Mouse (Mus musculus) hindbrain, embryonic 10.5 days (tissue): ENCODE measurements around the gene Tcf19. TPM values are rescaled to one million over a fixed set of nuclear protein-coding genes. Genes with fewer than 3 reads are reported as not detected.
"Not testable (repeated sequence)": the region's sequence is repeated elsewhere in the genome, so short reads cannot be mapped to it uniquely, and the experiment has no call there.

Experiments used
- DNase-seq: peaks from one replicate; pipeline ENCODE4 v3.0.0-alpha.2; 2017; ENCODE audit warnings: low spot score
- H3K27ac ChIP-seq: fragments of 300-500 bp; sonication (generic); 2 replicates; pipeline ENCODE4 v1.5.1; 2016; ENCODE audit warnings: mild to moderate bottlenecking, moderate library complexity
- H3K27me3 ChIP-seq: fragments of 300-500 bp; sonication (generic); 2 replicates; pipeline ENCODE4 v1.6.1; 2016; ENCODE audit warnings: mild to moderate bottlenecking; ENCODE audit not compliant: poor library complexity, insufficient read depth, severe bottlenecking
- H3K36me3 ChIP-seq: fragments of 300-500 bp; sonication (generic); 2 replicates; pipeline ENCODE4 v1.6.1; 2016; ENCODE audit warnings: mild to moderate bottlenecking, moderate library complexity
- H3K4me1 ChIP-seq: fragments of 300-500 bp; sonication (generic); replicated peaks from 2 replicates; pipeline ENCODE4 v1.6.1; 2016; ENCODE audit warnings: mild to moderate bottlenecking
- H3K4me3 ChIP-seq: fragments of 300-500 bp; sonication (generic); 2 replicates; pipeline ENCODE4 v1.5.1; 2016; ENCODE audit warnings: mild to moderate bottlenecking, moderate library complexity
- H3K9me3 ChIP-seq: fragments of 300-500 bp; sonication (generic); 2 replicates; pipeline ENCODE4 v1.6.1; 2016; ENCODE audit warnings: mild to moderate bottlenecking, moderate library complexity
- WGBS: fragments of 180-500 bp; shearing (Covaris S2); methylation state at CpG from one replicate; pipeline ENCODE4 v1.1.7; 2016; 5-methylcytosine and 5-hydroxymethylcytosine counted together
- polyA plus RNA-seq: library from polyadenylated mRNA; unstranded; fragments of >200 nt; fragmentation: Nextera tagmentation; extraction: Ambion mirVana; gene quantifications from 2 replicates; pipeline ENCODE4 v1.2.1, GENCODE M21; 2016

Tcf19 gene
- polyA plus RNA-seq, 1 experiment from 2014 or later: 54.5 TPM

GRCm38 (mm10) chr17:35502762-35503161 lies 13.9 kb downstream of the Tcf19 start:
- H3K27ac ChIP-seq: no peak overlapping the region
- WGBS: 36% methylated on average over 5 of the region's 5 CpGs
- DNase-seq: no peak

GRCm38 (mm10) chr17:35502226-35502625 lies 14.4 kb downstream of the Tcf19 start:
- Histone ChIP-seq H3K4me3 (no peak overlapping the region), H3K36me3 (no peaks in the 10 kb centered on the region), H3K4me1 (peaks cover 29% of the 10 kb centered on the region), H3K9me3 (no peaks in the 10 kb centered on the region), H3K27me3 (peaks cover 49% of the 10 kb centered on the region), H3K27ac (no peak overlapping the region)
- 1% methylated on average over 6 of the region's 6 CpGs for WGBS
- DNase-seq: peak; percentile 22

More at GRCm38 (mm10) chr17:35502762-35503161, 13.9 kb downstream of the Tcf19 start:
- Histone ChIP-seq H3K36me3 (no peaks in the 10 kb centered on the region), H3K9me3 (no peaks in the 10 kb centered on the region), H3K27me3 (peaks cover 55% of the 10 kb centered on the region), H3K4me3 (no peak overlapping the region), H3K4me1 (peaks cover 29% of the 10 kb centered on the region)

GRCm38 (mm10) chr17:35497124-35497523 lies 19.5 kb downstream of the Tcf19 start:
- Histone ChIP-seq H3K4me1 (peaks cover 3% of the 10 kb centered on the region), H3K27me3 (peaks cover 4% of the 10 kb centered on the region; the same call in 1 of the 2 replicates), H3K4me3 (no peak overlapping the region), H3K9me3 (no peaks in the 10 kb centered on the region), H3K36me3 (no peaks in the 10 kb centered on the region), H3K27ac (no peak overlapping the region)
- no peak for DNase-seq
- 93% methylated on average over 7 of the region's 7 CpGs for WGBS

- H3K27ac ChIP-seq: 0 out of 2 replicates have a peak overlapping the region, but pooled peaks have one; percentile 16
- no peaks in the 10 kb centered on the region for H3K9me3 ChIP-seq
- 60% methylated on average over 5 of the region's 5 CpGs for WGBS
- H3K36me3 ChIP-seq: no peaks in the 10 kb centered on the region
- no peaks in the 10 kb centered on the region; the same call in 1 of the 2 replicates for H3K27me3 ChIP-seq
- DNase-seq: no peak
- H3K4me3 ChIP-seq: no peak overlapping the region
- H3K4me1 ChIP-seq: peaks cover 5% of the 10 kb centered on the region
Measured at GRCm38 (mm10) chr17:35490320-35490719, 26.3 kb downstream of the Tcf19 start.

- H3K27ac ChIP-seq: no peak overlapping the region
- 91% methylated on average over 2 of the region's 2 CpGs for WGBS
- DNase-seq: no peak
Measured at GRCm38 (mm10) chr17:35488041-35488440, 28.6 kb downstream of the Tcf19 start.

GRCm38 (mm10) chr17:35486726-35487125 lies 29.9 kb downstream of the Tcf19 start:
- Histone ChIP-seq H3K36me3 (no peaks in the 10 kb centered on the region), H3K4me3 (no peak overlapping the region), H3K4me1 (peaks cover 5% of the 10 kb centered on the region), H3K9me3 (no peaks in the 10 kb centered on the region), H3K27me3 (no peaks in the 10 kb centered on the region; the same call in 1 of the 2 replicates), H3K27ac (no peak overlapping the region)
- no peak for DNase-seq
- WGBS: 58% methylated on average over 10 of the region's 10 CpGs

More at GRCm38 (mm10) chr17:35488041-35488440, 28.6 kb downstream of the Tcf19 start:
- Histone ChIP-seq H3K9me3 (no peaks in the 10 kb centered on the region), H3K4me1 (peaks cover 5% of the 10 kb centered on the region), H3K27me3 (no peaks in the 10 kb centered on the region; the same call in 1 of the 2 replicates), H3K4me3 (no peak overlapping the region), H3K36me3 (no peaks in the 10 kb centered on the region)

GRCm38 (mm10) chr17:35485702-35486101 lies 30.9 kb downstream of the Tcf19 start:
- Histone ChIP-seq H3K27me3 (no peaks in the 10 kb centered on the region; the same call in 1 of the 2 replicates), H3K27ac (no peak overlapping the region), H3K4me1 (peaks cover 5% of the 10 kb centered on the region), H3K4me3 (no peak overlapping the region), H3K36me3 (no peaks in the 10 kb centered on the region), H3K9me3 (no peaks in the 10 kb centered on the region)
- no peak for DNase-seq
- 28% methylated on average over 4 of the region's 4 CpGs for WGBS

- no peak overlapping the region for H3K27ac ChIP-seq
- no peak overlapping the region for H3K4me3 ChIP-seq
- no peaks in the 10 kb centered on the region; the same call in 1 of the 2 replicates for H3K4me1 ChIP-seq
- 1% methylated on average over 9 of the region's 9 CpGs for WGBS
- H3K36me3 ChIP-seq: no peaks in the 10 kb centered on the region
- no peaks in the 10 kb centered on the region for H3K9me3 ChIP-seq
- no peaks in the 10 kb centered on the region; the same call in 1 of the 2 replicates for H3K27me3 ChIP-seq
- peak; percentile 56 for DNase-seq
Measured at GRCm38 (mm10) chr17:35484066-35484465, 32.6 kb downstream of the Tcf19 start.

- Histone ChIP-seq H3K9me3 (no peaks in the 10 kb centered on the region), H3K36me3 (no peaks in the 10 kb centered on the region), H3K27me3 (peaks cover 54% of the 10 kb centered on the region), H3K4me1 (peaks cover 13% of the 10 kb centered on the region), H3K4me3 (peak within 1 kb of the TSS; percentile 55), H3K27ac (peak within 1 kb of the TSS; percentile 25; the same call in 1 of the 2 replicates)
- 2% methylated on average over 79 of the region's 80 CpGs for WGBS
- peak; percentile 28 for DNase-seq
Measured at GRCm38 (mm10) chr17:35469842-35470751, 46.5 kb downstream of the Tcf19 start, which contains the start of gene H2-Q10. Gene H2-Q10, plus strand, starts transcription at chr17:35470089.

GRCm38 (mm10) chr17:35468936-35469335 lies 47.7 kb downstream of the Tcf19 start:
- peaks cover 47% of the 10 kb centered on the region for H3K27me3 ChIP-seq
- H3K36me3 ChIP-seq, H3K4me3 ChIP-seq, H3K27ac ChIP-seq, H3K9me3 ChIP-seq, DNase-seq: not testable (repeated sequence)
- H3K4me1 ChIP-seq: peaks cover 13% of the 10 kb centered on the region
- WGBS: 58% methylated on average over 3 of the region's 3 CpGs

GRCm38 (mm10) chr17:35465651-35466050 lies 51.0 kb downstream of the Tcf19 start:
- not testable (repeated sequence) for H3K4me3 ChIP-seq, H3K9me3 ChIP-seq, H3K36me3 ChIP-seq, H3K27ac ChIP-seq
- H3K4me1 ChIP-seq: peaks cover 11% of the 10 kb centered on the region
- 7% methylated on average over 8 of the region's 8 CpGs for WGBS
- peak; percentile 59 for DNase-seq
- peaks cover 25% of the 10 kb centered on the region for H3K27me3 ChIP-seq
